Mouse (Mus musculus): ENCODE data around the gene Crhr1. TPM values are rescaled to one million over a fixed set of nuclear protein-coding genes. Genes with fewer than 3 reads are reported as not detected.
A peak's percentile ranks its signal among the peaks of the same experiment; 100 is the strongest.

Gene Crhr1
- polyA plus RNA-seq, 1 experiment from 2014 or later: 0.24 TPM

DNA sequence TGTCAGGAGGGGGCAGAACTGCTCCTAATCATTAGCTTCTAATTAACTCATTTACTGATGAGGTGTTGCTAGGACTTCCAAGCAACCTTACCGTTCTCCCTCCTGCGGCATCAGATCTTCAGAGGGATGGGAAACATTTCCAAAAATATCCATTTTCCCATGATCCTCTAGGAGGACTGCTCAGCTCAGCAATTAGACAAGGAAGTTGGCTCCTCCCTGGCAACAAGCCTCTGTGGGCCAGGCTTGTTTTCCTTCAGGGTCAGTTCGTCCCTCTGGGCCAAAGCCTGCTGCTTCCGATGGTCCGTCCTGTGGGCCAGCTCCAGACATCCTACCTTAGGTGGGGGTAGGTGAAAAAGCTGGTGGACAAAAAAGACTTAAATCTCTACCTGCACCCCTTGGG, 28.5 kb downstream of the Crhr1 start:
- no peaks in the 10 kb centered on the region for H3K27me3 ChIP-seq (ENCODE audit: control insufficient read depth, insufficient read depth, low read length)
- peaks cover 4% of the 10 kb centered on the region; the same call in 1 of the 2 replicates for H3K4me1 ChIP-seq (replicated peaks; ENCODE audit: control insufficient read depth, insufficient read depth, low read length)
- H3K36me3 ChIP-seq (ENCODE audit: control insufficient read depth, insufficient read depth, low read length): no peaks in the 10 kb centered on the region
- no peak overlapping the region for H3K9ac ChIP-seq (ENCODE audit: low read length)
- no peak overlapping the region for H3K4me2 ChIP-seq (ENCODE audit: low read depth, low read length, severe bottlenecking)
- ATAC-seq (replicated peaks; ENCODE audit: low FRiP score) (no peak), DNase-seq (ENCODE audit: low spot score) (no peak)
- H3K9me3 ChIP-seq (ENCODE audit: control insufficient read depth, low read length): no peaks in the 10 kb centered on the region
- 88% methylated on average over 5 of the region's 5 CpGs for WGBS
- no peak overlapping the region for H3K27ac ChIP-seq (ENCODE audit: low read depth, low read length)
- no peak overlapping the region for H3K4me3 ChIP-seq (ENCODE audit: low read depth, low read length)

DNA sequence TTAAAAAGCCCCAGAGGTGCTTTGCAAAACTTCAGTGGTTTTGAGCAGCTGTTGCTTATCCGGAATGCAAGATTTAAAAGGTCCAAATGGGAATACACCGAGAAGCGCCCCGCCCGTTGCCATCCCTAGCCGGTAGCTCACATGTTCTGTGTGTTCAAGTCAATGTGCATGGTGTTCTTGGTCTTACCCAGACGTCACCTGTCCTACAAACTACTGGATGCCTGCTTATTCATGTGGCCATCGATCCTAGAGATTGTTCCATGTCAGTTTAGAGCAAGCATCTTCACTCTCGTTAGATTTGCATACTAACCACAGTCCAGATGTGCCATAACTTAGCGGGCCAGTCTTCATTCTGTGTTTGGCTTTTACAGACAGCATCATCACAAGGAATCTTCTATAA, 31.6 kb downstream of the Crhr1 start:
- H3K4me1 ChIP-seq (replicated peaks; ENCODE audit: control insufficient read depth, insufficient read depth, low read length): no peaks in the 10 kb centered on the region
- ATAC-seq (replicated peaks; ENCODE audit: low FRiP score) (no peak), DNase-seq (ENCODE audit: low spot score) (no peak)
- H3K9me3 ChIP-seq (ENCODE audit: control insufficient read depth, low read length): no peaks in the 10 kb centered on the region
- no peak overlapping the region for H3K4me2 ChIP-seq (ENCODE audit: low read depth, low read length, severe bottlenecking)
- WGBS: 94% methylated on average over 10 of the region's 10 CpGs
- no peak overlapping the region for H3K27ac ChIP-seq (ENCODE audit: low read depth, low read length)
- H3K4me3 ChIP-seq (ENCODE audit: low read depth, low read length): no peak overlapping the region
- H3K36me3 ChIP-seq (ENCODE audit: control insufficient read depth, insufficient read depth, low read length): no peaks in the 10 kb centered on the region
- no peak overlapping the region for H3K9ac ChIP-seq (ENCODE audit: low read length)
- H3K27me3 ChIP-seq (ENCODE audit: control insufficient read depth, insufficient read depth, low read length): no peaks in the 10 kb centered on the region

DNA sequence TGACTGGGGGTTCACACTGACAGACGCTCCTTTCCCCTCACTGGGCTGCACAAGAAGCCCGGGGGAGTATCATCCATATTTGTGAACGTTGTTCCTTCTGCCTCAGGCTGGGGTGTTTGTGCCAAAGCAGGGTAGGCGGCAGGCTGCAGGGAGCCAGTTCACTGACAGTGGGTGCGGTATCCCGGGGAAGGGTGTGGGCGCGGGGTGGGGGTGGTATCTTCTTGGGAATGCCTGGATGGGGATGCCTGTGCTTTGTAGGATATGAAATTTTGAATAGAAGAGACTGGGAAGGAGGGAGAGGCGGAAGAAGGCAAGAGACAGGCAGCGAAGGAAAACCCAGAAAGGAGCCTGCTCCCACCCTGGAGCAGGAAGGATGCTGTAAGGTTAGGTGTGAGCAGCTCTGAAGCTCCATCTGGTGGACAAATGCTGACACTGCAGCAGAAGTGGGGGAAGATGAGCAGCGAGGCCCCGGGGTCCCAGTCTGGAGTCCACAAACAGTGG, 38.7 kb downstream of the Crhr1 start:
- Histone ChIP-seq H3K4me3 (ENCODE audit: low read depth, low read length) (no peak overlapping the region), H3K4me1 (replicated peaks; ENCODE audit: control insufficient read depth, insufficient read depth, low read length) (no peaks in the 10 kb centered on the region; the same call in 1 of the 2 replicates), H3K36me3 (ENCODE audit: control insufficient read depth, insufficient read depth, low read length) (no peaks in the 10 kb centered on the region), H3K9ac (ENCODE audit: low read length) (no peak overlapping the region), H3K9me3 (ENCODE audit: control insufficient read depth, low read length) (no peaks in the 10 kb centered on the region), H3K27ac (ENCODE audit: low read depth, low read length) (no peak overlapping the region), H3K4me2 (ENCODE audit: low read depth, low read length, severe bottlenecking) (no peak overlapping the region), H3K27me3 (ENCODE audit: control insufficient read depth, insufficient read depth, low read length) (no peaks in the 10 kb centered on the region)
- ATAC-seq (replicated peaks; ENCODE audit: low FRiP score) (0 out of 2 replicates have a peak, but pooled peaks have one; percentile 27), DNase-seq (ENCODE audit: low spot score) (peak; percentile 86)
- 36% methylated on average over 12 of the region's 12 CpGs for WGBS

DNA sequence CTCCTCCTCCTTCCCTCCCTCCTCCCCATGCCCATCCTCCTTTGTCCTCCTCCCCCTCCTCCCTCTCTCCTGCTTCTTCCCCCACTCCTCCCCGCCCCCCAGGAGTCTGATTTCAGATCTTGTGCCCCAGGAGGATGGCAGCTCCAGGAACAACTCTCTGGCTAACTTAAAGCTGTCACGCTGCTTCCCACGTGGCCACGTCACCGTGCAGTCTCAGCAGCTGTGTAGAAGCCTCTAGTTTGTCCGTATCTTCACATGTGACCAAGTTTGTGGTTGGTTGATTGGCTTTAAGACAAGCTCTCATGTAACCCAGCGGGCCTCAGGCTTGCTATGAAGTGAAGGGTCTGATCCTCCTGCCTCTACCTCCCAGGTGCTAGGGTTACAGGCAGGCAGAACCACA, 46.2 kb downstream of the Crhr1 start:
- Histone ChIP-seq H3K27me3 (ENCODE audit: control insufficient read depth, insufficient read depth, low read length) (no peaks in the 10 kb centered on the region), H3K27ac (ENCODE audit: low read depth, low read length) (no peak overlapping the region), H3K9ac (ENCODE audit: low read length) (no peak overlapping the region), H3K4me1 (replicated peaks; ENCODE audit: control insufficient read depth, insufficient read depth, low read length) (no peaks in the 10 kb centered on the region), H3K9me3 (ENCODE audit: control insufficient read depth, low read length) (no peaks in the 10 kb centered on the region), H3K36me3 (ENCODE audit: control insufficient read depth, insufficient read depth, low read length) (no peaks in the 10 kb centered on the region), H3K4me2 (ENCODE audit: low read depth, low read length, severe bottlenecking) (no peak overlapping the region), H3K4me3 (ENCODE audit: low read depth, low read length) (no peak overlapping the region)
- WGBS: 31% methylated on average over 7 of the region's 7 CpGs
- DNase-seq (ENCODE audit: low spot score) (no peak), ATAC-seq (replicated peaks; ENCODE audit: low FRiP score) (no peak)

DNA sequence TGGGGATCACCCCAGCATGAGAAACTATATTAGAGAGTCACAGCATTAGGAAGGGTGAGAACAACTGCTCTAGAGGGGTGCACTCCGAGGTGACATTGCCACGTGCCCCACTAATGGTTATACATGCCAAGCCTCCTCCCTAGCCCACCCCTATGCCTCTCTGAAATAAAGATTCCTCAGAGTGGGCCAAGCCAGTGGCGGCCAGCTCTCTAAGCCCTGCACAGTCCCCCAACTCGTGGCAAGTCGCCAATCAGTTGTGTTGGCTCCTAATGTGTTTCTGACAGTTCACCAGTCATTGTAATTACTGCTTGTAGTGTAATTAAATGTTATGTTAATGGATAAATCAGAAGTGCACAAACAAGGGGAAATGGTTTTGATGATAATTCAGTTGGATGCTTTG, 47.1 kb downstream of the Crhr1 start:
- ATAC-seq (replicated peaks; ENCODE audit: low FRiP score) (no peak), DNase-seq (ENCODE audit: low spot score) (no peak)
- no peak overlapping the region for H3K27ac ChIP-seq (ENCODE audit: low read depth, low read length)
- H3K4me1 ChIP-seq (replicated peaks; ENCODE audit: control insufficient read depth, insufficient read depth, low read length): no peaks in the 10 kb centered on the region
- WGBS: 77% methylated on average over 5 of the region's 5 CpGs
- no peaks in the 10 kb centered on the region for H3K9me3 ChIP-seq (ENCODE audit: control insufficient read depth, low read length)
- H3K27me3 ChIP-seq (ENCODE audit: control insufficient read depth, insufficient read depth, low read length): no peaks in the 10 kb centered on the region
- H3K4me3 ChIP-seq (ENCODE audit: low read depth, low read length): no peak overlapping the region
- no peak overlapping the region for H3K9ac ChIP-seq (ENCODE audit: low read length)
- H3K4me2 ChIP-seq (ENCODE audit: low read depth, low read length, severe bottlenecking): no peak overlapping the region
- H3K36me3 ChIP-seq (ENCODE audit: control insufficient read depth, insufficient read depth, low read length): no peaks in the 10 kb centered on the region

DNA sequence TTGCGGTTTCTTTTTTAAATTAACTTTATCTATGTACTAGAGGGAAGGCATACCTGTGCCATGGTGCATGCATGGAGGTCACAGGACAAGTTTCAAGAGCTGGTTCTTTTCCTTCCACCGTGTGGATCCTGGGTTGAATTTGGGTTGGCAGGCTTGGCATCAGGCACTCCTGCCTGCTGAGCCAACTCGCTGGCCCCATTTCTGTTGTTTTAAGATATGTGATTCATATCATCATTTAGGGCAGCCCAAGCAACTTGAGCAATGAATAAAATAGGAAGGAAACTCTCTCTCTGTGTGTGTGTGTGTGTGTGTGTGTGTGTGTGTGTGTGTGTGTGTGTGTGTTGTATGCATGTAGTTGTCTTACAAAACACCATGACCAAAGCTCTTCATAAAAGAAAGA, 49.5 kb downstream of the Crhr1 start:
- ATAC-seq (replicated peaks; ENCODE audit: low FRiP score) (no peak), DNase-seq (ENCODE audit: low spot score) (no peak)
- Histone ChIP-seq H3K27me3 (ENCODE audit: control insufficient read depth, insufficient read depth, low read length) (no peaks in the 10 kb centered on the region), H3K9me3 (ENCODE audit: control insufficient read depth, low read length) (no peaks in the 10 kb centered on the region), H3K4me3 (ENCODE audit: low read depth, low read length) (no peak overlapping the region), H3K27ac (ENCODE audit: low read depth, low read length) (no peak overlapping the region), H3K36me3 (ENCODE audit: control insufficient read depth, insufficient read depth, low read length) (no peaks in the 10 kb centered on the region), H3K9ac (ENCODE audit: low read length) (no peak overlapping the region), H3K4me2 (ENCODE audit: low read depth, low read length, severe bottlenecking) (no peak overlapping the region), H3K4me1 (replicated peaks; ENCODE audit: control insufficient read depth, insufficient read depth, low read length) (no peaks in the 10 kb centered on the region)
- 78% methylated on average over 3 of the region's 3 CpGs for WGBS

DNA sequence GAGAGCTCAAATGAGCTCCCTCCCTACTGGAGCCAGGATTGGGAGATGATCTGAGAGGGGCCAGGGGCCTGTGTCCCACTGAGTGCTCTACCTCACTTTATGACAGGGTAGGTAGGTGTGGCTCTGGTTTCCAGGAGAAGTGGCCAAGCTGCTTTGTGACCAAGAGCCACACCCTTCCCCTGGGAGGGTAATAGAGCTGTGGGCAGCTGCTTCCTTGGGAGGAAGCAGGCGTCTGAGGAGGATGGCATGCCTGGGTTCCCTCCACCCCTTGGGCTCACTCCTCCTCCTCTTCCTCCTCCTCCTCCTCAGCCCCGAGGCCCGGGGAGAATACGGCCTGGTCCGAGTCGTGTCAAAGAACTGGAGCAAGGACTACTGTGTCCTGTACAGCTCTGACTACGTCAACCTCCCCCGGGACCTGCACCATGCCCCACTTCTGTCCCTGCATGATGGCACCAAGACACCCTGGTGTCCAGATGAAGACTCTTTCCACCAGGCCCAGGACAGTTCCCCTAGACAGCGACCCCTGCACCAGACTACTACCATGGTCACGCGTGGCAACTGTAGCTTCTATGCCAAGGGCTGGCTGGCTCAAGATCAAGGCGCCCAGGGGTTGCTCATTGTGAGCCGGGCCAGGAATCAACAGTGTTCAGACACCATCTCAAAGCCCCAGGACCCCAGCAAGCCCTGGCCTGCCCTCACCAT, 53.6 kb downstream of the Crhr1 start, which contains the start of gene Sppl2c:
Gene Sppl2c (plus strand): TSS at position 193 of the 702 bp plus-strand sequence.
- no peak within 1 kb of the TSS for H3K27ac ChIP-seq (ENCODE audit: low read depth, low read length)
- DNase-seq (ENCODE audit: low spot score): no peak
- H3K4me2 ChIP-seq (ENCODE audit: low read depth, low read length, severe bottlenecking): no peak within 1 kb of the TSS
- no peaks in the 10 kb centered on the region for H3K36me3 ChIP-seq (ENCODE audit: control insufficient read depth, insufficient read depth, low read length)
- no peak within 1 kb of the TSS for H3K9ac ChIP-seq (ENCODE audit: low read length)
- no peaks in the 10 kb centered on the region for H3K27me3 ChIP-seq (ENCODE audit: control insufficient read depth, insufficient read depth, low read length)
- H3K4me3 ChIP-seq (ENCODE audit: low read depth, low read length): no peak within 1 kb of the TSS
- no peaks in the 10 kb centered on the region for H3K9me3 ChIP-seq (ENCODE audit: control insufficient read depth, low read length)
- 89% methylated on average over 13 of the region's 13 CpGs for WGBS
- no peak for ATAC-seq (replicated peaks; ENCODE audit: low FRiP score)
- H3K4me1 ChIP-seq (replicated peaks; ENCODE audit: control insufficient read depth, insufficient read depth, low read length): no peaks in the 10 kb centered on the region

DNA sequence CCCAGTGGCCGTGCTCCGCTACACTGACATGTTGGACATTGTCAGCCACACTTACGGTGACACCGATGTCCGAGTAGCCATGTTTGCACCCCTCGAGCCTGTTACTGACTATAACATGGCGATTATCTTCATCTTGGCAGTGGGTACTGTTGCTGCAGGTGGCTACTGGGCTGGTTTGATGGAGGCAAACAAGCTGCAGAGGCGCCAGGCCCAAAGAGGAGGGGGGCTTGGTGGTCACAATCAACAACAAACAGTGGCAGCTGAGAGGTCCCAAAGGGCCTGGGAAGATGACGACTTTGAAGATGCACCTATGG, 54.1 kb downstream of the Crhr1 start:
- H3K4me3 ChIP-seq (ENCODE audit: low read depth, low read length): no peak overlapping the region
- H3K9ac ChIP-seq (ENCODE audit: low read length): no peak overlapping the region
- WGBS: 89% methylated on average over 9 of the region's 9 CpGs
- no peak overlapping the region for H3K4me2 ChIP-seq (ENCODE audit: low read depth, low read length, severe bottlenecking)
- ATAC-seq (replicated peaks; ENCODE audit: low FRiP score) (no peak), DNase-seq (ENCODE audit: low spot score) (no peak)
- no peaks in the 10 kb centered on the region for H3K36me3 ChIP-seq (ENCODE audit: control insufficient read depth, insufficient read depth, low read length)
- H3K27me3 ChIP-seq (ENCODE audit: control insufficient read depth, insufficient read depth, low read length): no peaks in the 10 kb centered on the region
- H3K4me1 ChIP-seq (replicated peaks; ENCODE audit: control insufficient read depth, insufficient read depth, low read length): no peaks in the 10 kb centered on the region
- H3K9me3 ChIP-seq (ENCODE audit: control insufficient read depth, low read length): no peaks in the 10 kb centered on the region
- no peak overlapping the region for H3K27ac ChIP-seq (ENCODE audit: low read depth, low read length)

DNA sequence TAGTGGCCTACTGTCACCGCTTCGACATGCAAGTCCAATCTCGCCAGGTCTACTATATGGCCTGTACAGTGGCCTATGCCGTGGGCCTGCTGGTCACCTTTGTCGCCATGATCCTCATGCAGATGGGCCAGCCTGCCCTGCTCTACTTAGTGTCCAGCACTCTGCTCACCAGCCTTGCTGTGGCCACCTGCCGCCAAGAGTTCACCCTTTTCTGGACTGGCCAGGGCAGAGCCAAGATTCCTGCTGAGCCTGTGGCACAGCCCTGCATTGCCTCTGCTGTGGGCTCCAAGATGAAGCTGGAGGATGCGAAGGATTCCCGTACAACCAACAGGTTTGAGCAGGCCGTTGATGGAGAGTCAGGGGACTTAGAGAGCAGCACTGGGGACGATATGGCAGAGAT, 55.1 kb downstream of the Crhr1 start:
- DNase-seq (ENCODE audit: low spot score): no peak
- Histone ChIP-seq H3K4me3 (ENCODE audit: low read depth, low read length) (no peak overlapping the region), H3K27ac (ENCODE audit: low read depth, low read length) (no peak overlapping the region), H3K27me3 (ENCODE audit: control insufficient read depth, insufficient read depth, low read length) (no peaks in the 10 kb centered on the region), H3K4me1 (replicated peaks; ENCODE audit: control insufficient read depth, insufficient read depth, low read length) (no peaks in the 10 kb centered on the region), H3K9ac (ENCODE audit: low read length) (no peak overlapping the region), H3K36me3 (ENCODE audit: control insufficient read depth, insufficient read depth, low read length) (no peaks in the 10 kb centered on the region), H3K4me2 (ENCODE audit: low read depth, low read length, severe bottlenecking) (no peak overlapping the region), H3K9me3 (ENCODE audit: control insufficient read depth, low read length) (no peaks in the 10 kb centered on the region)
- no peak for ATAC-seq (replicated peaks; ENCODE audit: low FRiP score)
- 94% methylated on average over 10 of the region's 10 CpGs for WGBS
